Mouse (Mus musculus): ENCODE measurements around the gene Hmcn2. TPM values are rescaled to one million over a fixed set of nuclear protein-coding genes. Genes with fewer than 3 reads are reported as not detected.
A peak's percentile ranks its signal among the peaks of the same experiment; 100 is the strongest.

Hmcn2 gene
- total and polyA plus RNA-seq, 2 experiments from 2014 or later: 0.24 to 0.33 TPM

DNA sequence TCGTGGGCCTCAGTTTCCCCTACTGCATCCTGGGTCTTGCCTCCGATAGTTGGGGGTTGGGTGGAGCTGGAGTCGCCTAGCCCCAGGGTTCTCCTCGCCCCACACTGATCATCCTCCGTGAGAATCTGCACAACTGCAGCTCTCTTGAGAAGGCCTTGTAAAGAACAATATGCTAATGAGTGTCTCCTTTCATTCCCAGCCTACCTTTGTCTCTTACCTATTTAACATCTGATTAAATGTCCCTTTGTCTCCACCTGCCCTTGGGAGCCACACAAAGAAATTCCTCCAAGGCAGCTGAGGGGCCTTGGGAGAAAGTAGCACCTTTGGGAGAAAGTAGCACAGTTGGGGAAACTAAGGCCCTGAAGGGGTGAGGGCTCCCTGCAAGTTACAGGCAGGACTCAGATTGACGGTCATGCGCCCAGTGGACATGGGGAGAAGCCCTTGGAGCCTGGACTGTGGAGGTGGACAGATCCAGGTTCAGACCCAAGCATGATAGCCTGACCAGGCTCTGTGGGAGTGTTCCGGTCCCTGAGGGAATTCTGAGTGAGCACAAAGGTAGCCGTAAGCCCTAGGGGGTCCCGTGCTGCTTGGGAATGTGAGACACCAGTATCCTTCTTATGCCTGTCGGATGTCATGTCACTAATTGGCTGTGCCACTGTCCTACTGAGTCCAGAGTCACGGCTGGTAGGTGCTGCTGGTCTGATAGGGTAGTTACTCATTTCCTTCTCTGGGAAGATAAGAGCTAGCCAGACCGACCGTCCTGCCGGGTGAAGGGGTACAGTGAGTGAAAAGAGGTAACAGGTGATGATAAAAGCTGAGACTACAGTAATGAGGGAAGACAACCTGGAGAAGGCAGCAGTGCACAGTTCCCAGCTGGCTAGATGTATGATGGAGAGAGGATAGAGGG is 188.7 kb downstream of the Hmcn2 start:
- WGBS: 53% methylated on average over 15 of the region's 15 CpGs
- H3K4me1 ChIP-seq (ENCODE audit: insufficient read depth): peaks cover 8% of the 10 kb centered on the region
- H3K36me3 ChIP-seq (ENCODE audit: insufficient read depth): no peaks in the 10 kb centered on the region
- ATAC-seq (no peak), DNase-seq (no peak)
- no peak overlapping the region for H3K4me3 ChIP-seq (ENCODE audit: low read depth, low read length)
- TF ChIP-seq CTCF (IDR thresholded peaks at IDR 0.05; ENCODE audit: low read depth): no peak
- peaks cover 38% of the 10 kb centered on the region for H3K27me3 ChIP-seq (ENCODE audit: insufficient read depth, low read length)
- no peak overlapping the region for H3K27ac ChIP-seq (ENCODE audit: low read depth, low read length)
- H3K9me3 ChIP-seq (ENCODE audit: low read length): no peaks in the 10 kb centered on the region
- no peak overlapping the region for H3K4me2 ChIP-seq (ENCODE audit: low read depth)
- H3K9ac ChIP-seq: no peak overlapping the region

DNA sequence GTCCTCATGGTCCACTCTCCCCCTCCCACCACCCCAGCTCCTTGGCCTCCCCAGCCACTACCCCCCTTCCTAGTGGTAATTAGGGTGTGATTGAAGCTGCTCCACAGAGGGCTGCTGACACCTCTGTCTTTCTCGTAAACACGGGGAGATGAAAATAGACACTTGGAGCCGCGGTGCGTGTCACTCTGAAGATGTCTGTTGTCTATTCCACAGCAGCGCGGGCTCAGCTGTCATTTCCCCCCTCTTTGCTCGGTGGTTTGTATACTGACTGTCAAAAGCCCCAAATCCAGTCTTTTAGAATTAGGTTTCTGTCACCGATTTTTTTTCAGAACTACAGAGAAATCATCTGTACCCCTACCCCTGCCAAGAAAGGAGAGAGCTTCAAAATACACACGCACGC is 191.3 kb downstream of the Hmcn2 start:
- Histone ChIP-seq H3K4me1 (ENCODE audit: insufficient read depth) (peaks cover 8% of the 10 kb centered on the region), H3K4me2 (ENCODE audit: low read depth) (no peak overlapping the region), H3K9me3 (ENCODE audit: low read length) (no peaks in the 10 kb centered on the region), H3K9ac (no peak overlapping the region), H3K27ac (ENCODE audit: low read depth, low read length) (no peak overlapping the region), H3K36me3 (ENCODE audit: insufficient read depth) (no peaks in the 10 kb centered on the region), H3K27me3 (ENCODE audit: insufficient read depth, low read length) (peaks cover 19% of the 10 kb centered on the region), H3K4me3 (ENCODE audit: low read depth, low read length) (no peak overlapping the region)
- WGBS: 17% methylated on average over 11 of the region's 11 CpGs
- DNase-seq: peak; percentile 48
- ATAC-seq: peak; percentile 70
- TF ChIP-seq CTCF (IDR thresholded peaks at IDR 0.05; ENCODE audit: low read depth): no peak

GRCm38 (mm10) chr2:31508851-31509250 is 194.6 kb downstream of the Hmcn2 start:
- TF ChIP-seq CTCF (IDR thresholded peaks at IDR 0.05; ENCODE audit: low read depth): no peak
- Histone ChIP-seq H3K9me3 (ENCODE audit: low read length) (no peaks in the 10 kb centered on the region), H3K4me1 (ENCODE audit: insufficient read depth) (peaks cover 8% of the 10 kb centered on the region), H3K4me2 (ENCODE audit: low read depth) (no peak overlapping the region), H3K4me3 (ENCODE audit: low read depth, low read length) (no peak overlapping the region), H3K27me3 (ENCODE audit: insufficient read depth, low read length) (peaks cover 6% of the 10 kb centered on the region), H3K36me3 (ENCODE audit: insufficient read depth) (no peaks in the 10 kb centered on the region), H3K27ac (ENCODE audit: low read depth, low read length) (no peak overlapping the region), H3K9ac (no peak overlapping the region)
- no peak for ATAC-seq
- DNase-seq: no peak
- 87% methylated on average over 6 of the region's 6 CpGs for WGBS

Other genes starting within 250 kb of the Hmcn2 start
- gene Fnbp1, start 172.4 kb upstream of the Hmcn2 start, total RNA-seq (2014; rRNA removed): 9.2 and 13.3 TPM in 2 replicates
- gene Fnbp1, start 172.4 kb upstream of the Hmcn2 start, polyA plus RNA-seq (2015; fragmentation: Nextera tagmentation; extraction: Ambion mirVana): 9.8 and 20.1 TPM in 2 replicates
- 40.8 and 47.6 TPM in 2 replicates for gene Gpr107, start 162.1 kb upstream of the Hmcn2 start, total RNA-seq (2014; rRNA removed)
- 20.3 and 24.0 TPM in 2 replicates for gene Gpr107, start 162.1 kb upstream of the Hmcn2 start, polyA plus RNA-seq (2015; fragmentation: Nextera tagmentation; extraction: Ambion mirVana)
- 139 and 164 TPM in 2 replicates for gene Ncs1, start 68.6 kb upstream of the Hmcn2 start, total RNA-seq (2014; rRNA removed)
- 133 and 149 TPM in 2 replicates for gene Ncs1, start 68.6 kb upstream of the Hmcn2 start, polyA plus RNA-seq (2015; fragmentation: Nextera tagmentation; extraction: Ambion mirVana)
- 16.2 and 18.0 TPM in 2 replicates for gene Ass1, start 155.8 kb downstream of the Hmcn2 start, total RNA-seq (2014; rRNA removed)
- gene Ass1, start 155.8 kb downstream of the Hmcn2 start, polyA plus RNA-seq (2015; fragmentation: Nextera tagmentation; extraction: Ambion mirVana): 11.8 and 17.9 TPM in 2 replicates

All from forebrain, postnatal 0 days (tissue).